Mouse (Mus musculus) testis, adult 2 months (tissue): ENCODE measurements around the gene Cfap45.

Source experiments
- CTCF ChIP-seq: fragments of 200-500 bp; IDR thresholded peaks from 2 replicates; pipeline ENCODE4 v1.5.1; 2012; ENCODE audit warnings: low read depth, mild to moderate bottlenecking, inconsistent platforms, low read length, moderate library complexity; ENCODE audit not compliant: control insufficient read depth, insufficient read depth, insufficient replicate concordance
- POLR2A ChIP-seq: fragments of 200-500 bp; IDR thresholded peaks from 2 replicates; pipeline ENCODE4 v1.6.1; 2012; ENCODE audit warnings: low read depth, mild to moderate bottlenecking, inconsistent platforms, low read length, moderate library complexity; ENCODE audit not compliant: control insufficient read depth

DNA sequence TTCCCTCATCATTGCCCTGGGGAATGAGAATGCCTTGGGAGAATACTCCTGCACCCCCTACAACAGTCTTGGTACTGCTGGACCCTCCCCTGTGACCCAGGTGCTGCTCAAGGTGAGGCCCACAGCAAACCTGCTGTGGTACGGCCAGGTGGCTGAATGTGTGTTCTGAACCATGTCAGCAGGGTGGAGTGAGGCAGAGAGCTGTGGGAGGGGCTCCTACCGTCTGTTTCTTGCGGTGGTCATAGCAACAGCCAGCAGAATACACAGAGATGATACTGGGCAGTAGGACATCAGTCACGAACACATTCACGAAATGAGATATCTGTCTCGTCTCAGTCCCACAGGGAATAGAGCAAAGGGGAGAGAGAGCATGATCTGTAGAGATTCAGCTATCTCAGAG is 27.1 kb upstream of the Cfap45 start:
- no peak for TF ChIP-seq POLR2A
- TF ChIP-seq CTCF, result no peak
